Mouse (Mus musculus) naive thymus-derived CD4-positive, alpha-beta T cell, adult 2 months (primary cell): ENCODE measurements around the gene Map2k5.

ENCODE experiments used
- DNase-seq: peaks from one replicate; pipeline ENCODE4 v3.0.0-alpha.2; 2011; ENCODE audit warnings: low read depth

The Map2k5 gene

DNA sequence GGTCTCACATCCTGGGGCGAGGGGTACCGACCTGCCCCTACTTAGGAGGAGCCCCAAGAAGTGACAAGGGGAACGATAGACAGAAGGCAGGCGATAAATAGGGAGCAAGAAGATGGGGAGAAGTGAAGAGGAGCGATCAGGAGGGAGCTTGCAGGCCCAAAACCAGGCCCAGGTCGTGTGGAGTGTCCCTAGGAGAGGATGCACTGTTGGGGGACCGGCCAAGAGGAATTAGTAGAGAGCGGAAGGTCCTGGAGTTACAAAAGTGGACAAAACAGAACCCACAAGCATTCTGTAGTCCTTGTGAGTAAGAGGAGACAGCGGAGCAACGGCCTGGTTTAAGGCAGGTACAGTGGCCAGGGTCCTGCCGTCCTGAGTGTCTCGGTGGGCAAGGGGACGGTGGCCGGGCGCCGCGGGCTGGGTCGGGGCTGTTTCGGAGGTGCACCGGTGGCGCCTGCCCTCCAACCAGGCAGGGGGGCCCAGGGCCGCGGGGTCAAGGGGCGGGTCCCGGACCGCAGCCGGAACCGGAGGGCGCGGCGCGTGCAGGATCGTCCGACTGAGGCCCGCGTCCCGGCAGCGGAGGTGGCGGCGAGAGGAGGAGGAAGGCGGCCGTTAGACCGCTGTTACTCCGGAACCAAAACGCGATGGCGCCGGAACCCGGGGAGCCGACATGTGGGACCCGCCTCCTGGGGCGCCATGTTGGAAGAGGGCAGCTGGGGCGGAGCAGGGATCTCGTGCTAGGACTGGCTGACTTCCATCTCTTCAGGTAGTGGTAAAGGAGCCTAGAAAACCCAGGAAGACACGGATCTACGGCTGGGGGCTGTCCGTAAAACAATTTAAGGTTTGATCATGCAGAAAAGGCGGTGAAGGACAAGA is at the start of gene Map2k5:
Map2k5 (minus strand) TSS at position 633 of the 873 bp plus-strand sequence.
- DNase-seq, result peak; percentile 92

DNA sequence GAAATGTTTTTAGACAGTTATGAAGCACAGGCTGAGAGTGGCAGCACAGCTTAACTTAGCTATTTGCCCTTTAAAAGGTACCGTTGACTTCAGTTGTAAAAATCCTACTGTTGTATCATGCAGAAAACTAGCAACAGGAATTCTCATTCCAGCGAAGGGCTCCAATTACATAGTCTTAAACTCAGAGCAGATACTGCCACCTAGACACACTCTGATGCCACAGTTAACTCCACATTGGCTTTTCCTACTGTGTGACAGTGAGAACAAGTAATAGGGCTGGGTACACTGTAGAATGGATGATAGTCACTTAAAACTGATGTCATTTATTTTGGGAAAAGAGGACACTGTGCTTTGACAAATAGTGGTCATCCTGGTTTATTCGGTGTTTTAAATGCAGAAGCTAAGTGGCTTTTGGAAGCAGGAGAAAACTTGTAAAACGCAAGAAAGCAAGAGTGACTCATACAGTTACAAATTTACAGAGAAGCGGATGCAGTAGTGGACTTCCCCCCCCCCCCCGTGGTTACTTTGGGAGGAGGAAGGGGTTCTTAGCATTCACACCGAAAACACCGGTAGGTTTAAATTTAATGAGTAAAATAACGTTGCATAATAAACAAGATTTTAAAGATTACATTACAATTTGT is 43.5 kb upstream of the Map2k5 start:
- DNase-seq, result no peak

DNA sequence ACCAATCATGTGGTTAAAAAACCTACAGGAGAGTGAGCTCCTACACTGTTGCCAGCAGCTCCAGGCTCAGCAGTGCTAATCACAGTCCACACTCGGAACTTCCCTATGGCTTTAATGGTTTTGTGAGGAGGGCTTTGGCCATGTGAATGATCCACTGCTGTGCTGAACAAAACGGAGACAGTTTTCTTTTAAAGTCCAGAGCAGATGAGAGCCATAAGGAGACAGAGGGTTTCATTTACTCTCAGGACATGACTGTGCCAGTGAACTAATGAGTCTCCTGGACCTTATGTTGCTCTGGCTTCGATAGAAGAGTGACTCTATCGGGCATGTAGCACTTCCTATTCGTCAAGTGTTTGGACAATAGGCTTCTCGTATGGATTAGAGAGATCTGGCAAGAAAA is 42.7 kb upstream of the Map2k5 start:
- no peak for DNase-seq

DNA sequence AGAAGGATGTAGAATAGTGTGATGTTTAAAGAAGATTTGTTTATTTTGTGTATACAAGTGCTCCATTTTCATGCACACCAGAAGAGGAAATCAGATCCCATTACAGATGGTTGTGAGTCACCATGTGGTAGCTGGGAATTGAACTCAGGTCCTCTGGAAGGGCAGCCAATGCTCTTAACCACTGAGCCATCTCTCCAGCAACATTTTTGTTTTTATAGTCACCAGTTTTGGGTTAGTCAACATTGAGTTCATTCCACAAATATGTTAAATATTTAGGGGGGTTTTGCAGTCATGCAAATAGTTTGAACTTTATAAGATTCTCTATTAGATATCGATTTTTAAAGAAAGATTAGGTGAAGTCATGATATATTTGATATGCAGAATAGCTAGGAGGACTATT is 22.5 kb upstream of the Map2k5 start:
- DNase-seq, result no peak

DNA sequence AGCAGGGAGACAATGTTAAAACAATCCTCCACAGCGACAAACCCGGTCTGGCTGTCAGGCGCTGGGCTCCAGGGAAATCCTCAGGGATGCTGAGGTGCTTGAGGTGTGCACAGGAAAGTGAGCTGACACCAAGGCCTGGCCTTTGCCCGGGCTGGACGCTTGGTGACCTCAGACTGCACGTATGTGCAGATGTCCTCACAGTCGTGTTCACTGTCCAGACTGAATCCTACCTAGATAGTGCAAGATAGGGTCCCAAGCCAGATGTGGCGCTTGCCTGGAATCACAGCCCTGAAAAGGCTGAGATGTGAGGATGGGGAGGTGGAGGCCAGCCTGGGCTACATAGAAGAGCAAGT is 21.7 kb upstream of the Map2k5 start:
- DNase-seq, result no peak

DNA sequence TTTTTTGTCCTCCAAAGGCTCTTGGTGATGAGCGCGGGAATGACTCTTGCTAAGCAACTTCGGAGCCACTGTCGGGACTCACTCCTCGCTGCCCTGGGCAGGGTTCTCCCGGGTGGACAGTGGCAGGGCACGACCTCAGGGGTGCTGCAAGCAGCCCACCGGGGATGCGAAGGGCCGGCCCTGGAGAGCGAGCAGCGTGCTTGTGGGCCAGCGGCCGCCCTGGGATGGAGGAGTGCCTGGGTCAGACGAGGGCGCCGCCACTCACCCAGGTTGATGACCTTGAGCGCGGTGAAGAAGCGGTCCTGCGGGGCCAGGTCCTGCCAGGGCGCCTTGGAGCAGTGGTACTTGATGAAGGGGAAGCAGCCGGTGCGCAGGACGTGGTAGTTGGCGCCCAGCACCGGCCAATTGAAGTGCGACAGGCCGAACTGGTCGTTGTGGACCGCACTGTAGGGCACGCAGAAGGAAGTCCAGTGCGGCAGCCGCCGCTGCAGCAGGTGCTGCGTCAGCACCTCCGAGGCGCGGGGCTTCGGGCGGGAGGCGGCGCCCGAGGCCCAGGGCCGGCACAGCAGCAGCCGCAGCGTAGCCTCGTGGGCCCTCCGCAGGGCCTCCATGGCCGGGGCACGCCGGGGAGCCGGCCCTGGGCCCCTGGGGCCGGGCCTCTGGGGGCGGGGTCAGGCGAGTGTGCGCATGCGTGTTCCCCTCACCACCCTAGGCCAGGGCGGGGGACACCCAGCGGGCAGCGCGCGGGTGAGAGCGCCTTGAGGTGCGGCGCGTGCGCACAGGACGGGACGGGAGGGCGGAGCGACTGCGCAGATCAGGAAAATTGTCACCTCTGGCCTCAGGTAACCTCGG is 21.1 kb upstream of the Map2k5 start, which contains the start of gene 2300009A05Rik:
2300009A05Rik (minus strand) TSS at position 636 of the 852 bp plus-strand sequence.
- DNase-seq, result peak; percentile 95

DNA sequence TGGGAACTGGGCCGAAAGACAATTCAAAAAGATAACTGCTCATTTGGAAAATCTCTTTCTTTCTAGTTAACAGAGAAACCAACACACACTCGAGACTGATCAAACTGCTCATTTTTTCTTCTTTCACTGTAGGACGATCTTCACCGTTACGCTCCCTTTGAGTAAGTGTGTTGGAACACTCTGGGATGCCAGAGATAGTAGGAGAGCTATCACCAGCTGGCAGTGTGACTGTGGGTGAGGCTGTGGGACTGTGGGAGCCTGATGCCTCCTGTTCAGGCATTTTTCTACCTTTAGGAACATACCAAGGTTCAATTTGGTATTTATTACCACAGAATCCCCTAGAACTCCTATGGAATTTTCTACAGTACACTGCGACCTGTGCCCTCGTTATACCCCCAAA is 17.9 kb upstream of the Map2k5 start:
- no peak for DNase-seq

DNA sequence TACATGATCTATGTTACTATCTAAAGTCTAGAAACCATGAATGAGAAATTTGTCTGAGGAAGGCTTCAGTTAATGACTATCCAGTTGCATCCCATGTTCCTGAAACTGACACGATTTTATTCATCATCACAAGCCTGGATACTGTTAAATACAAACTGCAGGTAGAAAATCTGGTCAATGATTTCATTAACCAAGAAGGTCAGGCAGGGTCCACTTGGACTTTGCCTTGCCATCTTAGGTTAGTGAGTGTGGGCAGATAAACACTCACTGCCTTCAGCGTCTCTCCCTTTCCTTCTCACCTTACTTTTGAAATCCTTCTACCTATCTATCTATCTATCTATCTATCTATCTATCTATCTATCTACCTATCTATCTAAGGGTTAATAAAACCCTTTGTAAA is 13.6 kb upstream of the Map2k5 start:
- no peak for DNase-seq

DNA sequence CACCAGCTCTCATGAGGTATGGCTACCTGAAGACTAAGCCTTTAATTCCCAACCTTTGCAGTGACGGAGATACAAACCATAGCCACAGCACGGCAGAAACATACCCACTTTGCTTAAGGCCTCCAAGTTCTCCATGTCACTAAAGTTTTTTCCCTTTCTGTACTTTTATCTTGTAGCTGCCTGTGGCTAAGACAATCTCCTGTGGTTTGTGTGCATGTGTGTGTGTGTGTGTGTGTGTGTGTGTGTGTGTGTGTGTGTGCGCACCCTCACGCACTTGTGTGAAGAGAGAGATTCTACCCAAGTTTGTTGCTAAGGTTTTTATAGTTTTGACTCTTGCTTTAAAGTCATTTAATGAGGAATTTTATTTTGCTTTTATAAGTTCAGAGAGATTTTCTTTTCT is 5.1 kb upstream of the Map2k5 start:
- DNase-seq, result no peak

DNA sequence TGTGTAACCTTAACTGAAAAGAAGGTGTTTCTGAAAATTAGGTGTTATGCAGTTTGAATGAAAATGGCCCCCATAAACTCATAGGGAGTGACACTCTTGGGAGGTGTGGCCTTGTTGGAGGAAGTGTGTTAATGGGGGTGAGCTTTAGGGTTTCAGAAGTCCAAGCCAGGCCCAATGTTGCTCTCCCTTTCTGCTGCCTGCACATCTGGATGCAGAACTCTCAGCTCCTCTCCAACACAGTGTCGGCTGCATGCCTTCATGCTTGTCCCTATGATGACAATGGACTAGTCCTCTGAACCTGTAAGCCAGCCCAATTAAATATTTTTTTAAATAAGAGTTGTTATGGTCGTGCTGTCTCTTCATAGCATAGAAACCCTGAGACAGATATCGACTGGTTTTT is 2.6 kb upstream of the Map2k5 start:
- no peak for DNase-seq

DNA sequence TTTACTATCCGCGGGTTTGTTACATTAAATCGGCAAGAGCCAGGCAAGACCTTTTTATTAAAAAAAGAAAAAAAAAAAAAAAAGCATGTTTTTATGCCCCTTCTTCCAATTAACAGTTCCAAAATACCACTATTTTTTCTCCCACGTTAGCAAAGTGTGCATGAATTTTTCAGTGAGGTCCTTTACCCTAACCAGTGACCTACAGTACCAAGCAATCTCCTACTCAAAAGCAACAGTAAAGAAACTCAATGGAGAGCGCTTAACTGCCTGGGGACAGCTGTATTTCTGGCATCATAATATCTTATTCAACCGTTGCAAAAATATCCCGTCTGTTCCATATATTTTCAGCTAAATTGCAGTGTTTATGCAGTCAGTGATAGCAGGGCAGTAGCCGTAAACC is 472 bp upstream of the Map2k5 start:
- DNase-seq, result no peak

DNA sequence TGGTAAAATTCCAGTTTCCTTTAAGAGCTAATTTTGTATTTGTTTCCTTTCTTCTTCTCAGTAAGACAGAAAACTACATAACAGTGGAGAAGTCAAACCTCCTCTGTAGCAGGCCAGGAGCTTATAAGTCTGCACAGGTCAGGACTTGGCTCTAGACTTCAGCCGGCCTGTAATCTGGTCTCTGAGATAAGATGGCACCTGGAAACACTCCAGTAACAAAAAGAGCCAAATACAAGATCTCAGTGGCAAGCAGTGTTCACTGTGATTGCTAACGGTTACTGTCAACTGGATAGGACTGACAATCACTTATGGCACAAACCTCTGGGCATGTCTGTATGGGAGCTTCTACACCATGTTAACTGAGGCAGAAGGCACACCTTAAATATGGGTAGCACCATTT is 4.4 kb downstream of the Map2k5 start:
- DNase-seq, result no peak

DNA sequence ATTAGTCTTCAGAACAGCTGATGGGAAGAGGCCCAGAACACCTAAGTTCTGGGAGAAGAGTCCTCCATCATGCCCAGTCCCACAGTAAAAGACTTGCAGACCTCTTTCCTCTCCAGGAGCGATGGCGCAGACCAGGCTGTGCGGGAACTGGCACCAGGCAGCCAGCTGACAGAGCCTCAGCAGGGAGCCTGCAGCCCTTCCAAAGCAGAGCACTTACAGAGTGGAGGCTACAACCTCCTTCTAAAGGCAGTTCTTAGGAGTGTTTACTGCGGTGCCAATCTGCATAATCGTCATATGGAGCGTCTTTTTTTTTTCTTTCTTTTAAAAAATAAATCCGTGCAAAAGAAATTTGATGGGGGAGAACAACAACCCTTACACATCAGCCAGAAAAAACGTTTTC is 5.2 kb downstream of the Map2k5 start:
- DNase-seq, result no peak

DNA sequence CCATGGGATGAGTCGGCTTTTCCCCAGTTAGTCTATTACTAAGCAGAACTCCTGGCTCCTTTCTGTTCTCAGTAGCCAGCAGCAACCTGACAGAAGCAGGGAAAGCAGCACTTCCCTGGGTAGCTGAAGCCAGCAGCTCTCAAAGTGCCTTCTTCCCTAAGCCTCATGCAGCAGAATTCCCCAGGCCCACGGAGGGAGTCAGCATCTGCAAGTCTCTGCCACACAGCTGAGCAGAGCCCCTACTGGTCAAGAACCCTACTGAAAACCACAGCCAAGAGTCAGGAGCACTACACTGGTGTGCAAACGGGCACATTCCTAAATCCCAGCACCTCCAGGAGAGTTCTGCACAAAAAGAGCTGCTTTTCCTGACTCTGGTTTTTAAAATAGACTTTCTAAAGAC is 17.3 kb downstream of the Map2k5 start:
- no peak for DNase-seq

DNA sequence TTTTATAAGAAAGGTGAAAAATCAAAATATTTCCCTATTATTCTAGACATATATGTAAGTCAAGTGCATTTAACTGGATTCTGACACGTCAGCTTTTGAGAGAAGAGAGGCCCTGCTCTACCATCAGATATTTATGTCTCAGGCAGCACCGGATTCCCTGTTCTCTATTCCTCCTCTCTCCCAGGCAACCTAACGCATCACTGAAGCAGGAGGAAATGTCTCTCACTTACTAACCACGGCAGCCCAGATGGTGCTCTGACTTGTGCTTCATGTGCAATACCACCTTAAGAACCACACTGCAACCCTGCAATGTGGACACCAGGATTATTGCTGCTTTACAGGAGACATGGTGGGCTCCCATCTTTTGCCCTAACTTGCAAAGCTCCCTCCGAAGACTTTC is 18.7 kb downstream of the Map2k5 start:
- DNase-seq, result no peak

DNA sequence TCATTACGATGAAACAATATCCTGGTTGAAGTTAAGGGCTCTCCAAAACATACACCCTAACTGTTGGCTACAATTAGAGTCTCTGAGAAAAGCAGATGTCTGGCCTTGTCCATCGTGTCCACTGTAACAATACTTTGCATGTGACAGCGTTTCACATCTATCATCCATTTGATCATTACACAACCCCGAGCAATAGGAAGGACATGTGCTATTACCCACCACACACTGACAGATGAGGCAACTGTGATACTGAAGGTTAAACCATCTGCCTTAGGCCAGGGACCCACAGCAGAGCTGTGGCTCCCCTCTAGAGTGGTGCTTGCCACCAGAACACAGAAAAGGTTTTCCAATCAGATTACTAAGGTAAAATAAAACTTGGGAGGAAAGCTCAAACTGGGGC is 21.0 kb downstream of the Map2k5 start:
- no peak for DNase-seq

DNA sequence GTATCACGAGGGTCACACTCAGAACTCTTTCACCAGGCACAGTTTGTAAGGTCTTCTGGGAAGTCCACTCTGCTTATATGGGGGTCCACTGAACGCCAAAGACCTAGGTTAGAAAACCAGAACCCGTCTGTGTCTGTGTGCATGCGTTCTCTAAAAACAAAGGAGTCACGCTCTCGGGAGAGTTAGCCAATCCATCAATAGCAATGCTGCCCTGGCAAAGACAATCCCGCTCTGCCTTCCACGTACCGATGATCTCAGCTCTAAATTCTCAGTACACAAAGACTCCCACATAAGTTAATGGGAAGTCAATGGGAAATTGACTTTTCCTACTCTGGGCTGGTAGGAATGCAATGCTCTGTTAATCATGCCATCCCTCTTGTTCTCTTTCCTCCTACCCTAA is 21.4 kb downstream of the Map2k5 start:
- no peak for DNase-seq

DNA sequence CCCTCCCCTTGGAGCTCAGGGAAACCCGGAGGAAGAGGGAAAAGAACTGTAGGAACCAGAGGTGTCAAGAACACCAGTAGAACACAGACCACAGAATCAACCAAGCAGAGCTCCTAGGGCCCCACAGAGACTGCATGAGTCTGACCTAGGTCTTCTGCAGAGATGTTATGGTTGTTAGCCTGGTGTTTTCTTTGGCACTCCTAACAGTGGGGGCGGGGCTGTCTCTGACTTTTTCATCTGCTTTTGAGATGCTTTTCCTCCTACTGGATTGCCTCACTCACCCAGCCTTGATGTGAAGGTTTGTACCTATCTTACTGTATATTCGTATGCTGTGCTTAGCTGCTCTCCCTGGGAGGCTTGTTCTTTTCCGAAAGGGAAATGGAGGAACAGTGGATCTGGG is 23.5 kb downstream of the Map2k5 start:
- no peak for DNase-seq

DNA sequence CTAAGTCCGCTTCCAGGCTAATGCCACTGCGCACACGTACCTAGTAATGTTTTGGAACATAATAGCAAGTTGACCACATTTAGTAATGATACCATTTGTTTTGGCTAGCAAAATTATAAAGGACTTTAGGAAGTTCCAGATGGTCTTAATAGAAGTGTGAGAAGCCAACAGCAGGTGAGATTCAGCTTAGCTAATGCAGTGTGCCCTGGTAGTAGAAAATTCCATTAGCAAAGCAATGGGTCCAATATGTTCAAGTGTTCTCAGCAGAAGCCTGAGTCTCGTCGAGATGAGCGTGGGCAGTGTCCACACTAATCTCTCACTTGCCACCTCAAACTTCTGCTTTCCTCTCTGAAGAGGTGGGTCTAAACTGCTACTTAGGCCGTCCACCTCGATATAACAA is 27.7 kb downstream of the Map2k5 start:
- DNase-seq, result no peak

DNA sequence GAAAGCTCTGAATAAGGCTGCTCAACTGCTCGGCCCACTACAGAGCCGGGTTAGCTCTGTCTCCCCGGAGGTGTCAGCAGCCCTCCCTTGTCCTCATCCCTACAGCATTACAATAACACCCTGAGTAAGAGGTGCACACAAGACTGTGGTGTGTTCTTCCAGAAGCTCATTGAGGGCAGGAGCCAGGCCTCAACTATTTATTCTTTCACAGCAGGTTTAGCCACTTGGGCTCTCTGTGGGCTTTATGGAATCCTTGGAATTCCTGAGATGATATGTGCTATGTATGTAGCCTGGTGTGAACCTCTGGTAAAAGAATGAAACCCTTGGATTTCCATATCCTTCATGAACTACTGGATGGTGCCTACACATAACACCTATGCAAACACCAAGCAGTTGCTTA is 28.5 kb downstream of the Map2k5 start:
- DNase-seq, result no peak

DNA sequence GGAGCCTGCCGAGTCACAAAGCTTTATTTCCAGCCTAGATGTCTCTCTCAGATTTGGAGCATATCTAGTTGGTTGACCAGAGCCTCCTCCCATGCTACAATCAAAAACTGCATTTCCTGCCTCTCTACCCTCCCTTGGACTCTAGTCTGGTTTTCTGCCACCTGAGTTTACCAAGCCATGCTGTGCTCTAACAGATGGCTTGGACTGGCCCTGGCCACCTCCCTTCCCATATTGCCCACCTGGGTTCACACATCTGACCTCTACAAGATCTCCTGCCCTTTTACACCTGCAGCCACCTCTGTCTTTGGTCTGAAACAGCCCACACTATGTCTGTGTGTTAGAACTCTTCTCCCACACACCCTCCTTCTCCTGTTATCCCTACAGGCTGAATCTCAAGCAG is 29.6 kb downstream of the Map2k5 start:
- DNase-seq, result no peak

DNA sequence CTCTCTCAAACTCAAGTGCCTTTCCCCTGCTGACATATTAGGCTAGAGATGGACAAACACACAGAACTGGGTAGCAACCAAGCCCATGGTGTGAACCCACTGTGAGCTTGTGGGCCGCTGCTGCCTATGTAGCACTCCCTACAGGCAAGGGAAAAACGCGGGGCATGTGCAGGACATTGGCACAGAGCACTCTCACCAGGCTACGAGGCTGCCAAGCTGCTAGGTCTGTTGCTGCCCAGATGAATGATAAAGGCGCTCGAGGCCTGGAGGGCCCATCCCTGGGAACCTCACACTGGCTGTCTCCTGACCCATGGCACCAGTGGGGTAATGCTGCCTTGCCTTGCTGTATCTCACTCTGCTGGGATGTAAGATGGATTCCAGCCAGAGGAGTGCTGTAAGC is 31.7 kb downstream of the Map2k5 start:
- no peak for DNase-seq

DNA sequence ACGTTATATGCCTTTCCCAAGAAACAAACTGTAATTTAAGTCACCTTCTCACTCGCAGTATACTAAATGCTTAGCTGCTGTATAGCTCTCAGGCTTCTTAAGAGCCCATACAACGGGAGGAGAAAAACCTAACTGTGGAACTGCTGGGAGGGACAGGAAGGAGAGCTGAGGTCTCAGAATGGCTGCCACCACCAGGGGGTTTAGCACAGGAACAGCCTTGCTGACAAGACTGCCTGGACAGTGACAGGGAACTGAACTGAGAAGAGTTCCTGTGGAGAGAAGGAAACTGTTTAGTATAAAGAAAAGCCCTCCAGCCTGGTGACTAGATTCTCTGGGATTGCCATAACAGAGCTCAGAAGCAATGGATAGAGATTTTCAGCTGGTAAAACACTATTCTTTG is 35.9 kb downstream of the Map2k5 start:
- no peak for DNase-seq
